Comparison of ENCODE assay signal across 21 mouse cellular contexts in genomic region chr1:19973981-19974380, GRCm38 (mm10).
DNase-seq lines count a peak whose midpoint lies in the region; ATAC-seq lines count a peak whose summit lies in the region.
"Had no signal": no experiment of that assay in that cellular context is flagged by ENCODE, and none has a peak within 500 bp of the region (broad histone marks: within the 10 kb centered on the region; RNA-seq: fewer than 3 reads in every experiment).

No protein-coding gene starts in this region.

- H3K36me3 ChIP-seq in embryonic facial prominence, embryonic 14.5 days (ENCODE audit: control insufficient read depth, insufficient read depth, low read length): no peaks in the 10 kb centered on the region
- H3K36me3 ChIP-seq in embryonic facial prominence, embryonic 10.5 days (replicated peaks): no peaks in the 10 kb centered on the region
- H3K36me3 ChIP-seq in hindbrain, embryonic 16.5 days (ENCODE audit: control insufficient read depth, insufficient read depth, low read length): no peaks in the 10 kb centered on the region
- H3K36me3 ChIP-seq: limb, embryonic 15.5 days; liver, embryonic 15.5 days; midbrain, embryonic 13.5 days had no signal

- no peak overlapping the region for H3K4me2 ChIP-seq in embryonic facial prominence, embryonic 14.5 days (ENCODE audit: low read depth, low read length)
- no peak overlapping the region for H3K4me2 ChIP-seq in hindbrain, embryonic 16.5 days (ENCODE audit: low read length)
- H3K4me2 ChIP-seq: forebrain, embryonic 13.5 days; hindbrain, embryonic 14.5 days; limb, embryonic 15.5 days; liver, embryonic 15.5 days; midbrain, embryonic 13.5 days had no signal

- peak; percentile 17 for DNase-seq in embryonic facial prominence, embryonic 14.5 days (ENCODE audit: low spot score)
- DNase-seq in embryonic facial prominence, embryonic 10.5 days (ENCODE audit: low spot score): no peak
- DNase-seq in 3134 (ENCODE audit: extremely low read depth, insufficient read length, low spot score) (peak; percentile 50), ZHBTc4 (ENCODE audit: low read depth, low spot score) (peak; percentile 36)
- peak; percentile 77 for DNase-seq in mesoderm, embryonic 11.5 days (ENCODE audit: low read depth, low spot score)
- DNase-seq in adrenal gland, postnatal 4 days (ENCODE audit: low spot score in 2 of 2): no peak
- DNase-seq in layer of hippocampus, adult 11-12 months (ENCODE audit: low spot score): no peak
- DNase-seq: adrenal gland, postnatal 10 days; gastrocnemius, postnatal 25 days; heart, adult 2 months; heart, postnatal 36 days; layer of hippocampus, adult 9-11 months had no signal

- no peak for ATAC-seq in embryonic facial prominence, embryonic 14.5 days (ENCODE audit: low read depth)
- ATAC-seq in hindbrain, embryonic 16.5 days: no peak
- ATAC-seq: intestine, embryonic 16.5 days; lung, postnatal 0 days had no signal

- no peaks in the 10 kb centered on the region for H3K27me3 ChIP-seq in embryonic facial prominence, embryonic 14.5 days (replicated peaks; ENCODE audit: control insufficient read depth, insufficient read depth, low read length)
- H3K27me3 ChIP-seq in embryonic facial prominence, embryonic 10.5 days (replicated peaks; ENCODE audit: low read depth, poor library complexity, severe bottlenecking): peaks cover 18% of the 10 kb centered on the region; the same call in 1 of the 2 replicates
- H3K27me3 ChIP-seq in hindbrain, embryonic 16.5 days (replicated peaks; ENCODE audit: control insufficient read depth, insufficient read depth, low read length): no peaks in the 10 kb centered on the region
- H3K27me3 ChIP-seq: limb, embryonic 15.5 days; liver, embryonic 15.5 days had no signal

- no peak overlapping the region for H3K4me3 ChIP-seq in embryonic facial prominence, embryonic 14.5 days (ENCODE audit: low read depth, low read length)
- no peak overlapping the region for H3K4me3 ChIP-seq in embryonic facial prominence, embryonic 10.5 days
- H3K4me3 ChIP-seq in hindbrain, embryonic 16.5 days (ENCODE audit: low read length): no peak overlapping the region
- H3K4me3 ChIP-seq: erythroblast, embryonic 14.5 days; forebrain, embryonic 13.5 days; heart, adult 2 months; limb, embryonic 15.5 days; liver, embryonic 15.5 days; midbrain, embryonic 13.5 days had no signal

- no peaks in the 10 kb centered on the region for H3K9me3 ChIP-seq in embryonic facial prominence, embryonic 14.5 days (ENCODE audit: control insufficient read depth, low read length)
- no peaks in the 10 kb centered on the region for H3K9me3 ChIP-seq in embryonic facial prominence, embryonic 10.5 days
- no peaks in the 10 kb centered on the region for H3K9me3 ChIP-seq in hindbrain, embryonic 16.5 days (ENCODE audit: control insufficient read depth, low read length)
- H3K9me3 ChIP-seq: forebrain, embryonic 13.5 days; limb, embryonic 15.5 days; liver, embryonic 15.5 days; midbrain, embryonic 13.5 days had no signal

- H3K27ac ChIP-seq in embryonic facial prominence, embryonic 14.5 days (replicated peaks; ENCODE audit: low read depth, low read length): no peak overlapping the region
- no peak overlapping the region for H3K27ac ChIP-seq in embryonic facial prominence, embryonic 10.5 days (replicated peaks)
- no peak overlapping the region for H3K27ac ChIP-seq in hindbrain, embryonic 16.5 days (ENCODE audit: low read depth, low read length)
- H3K27ac ChIP-seq: forebrain, embryonic 13.5 days; heart, adult 2 months; hindbrain, embryonic 14.5 days; limb, embryonic 15.5 days; liver, embryonic 15.5 days; midbrain, embryonic 13.5 days had no signal

- no peaks in the 10 kb centered on the region; the same call in 1 of the 2 replicates for H3K4me1 ChIP-seq in embryonic facial prominence, embryonic 14.5 days (ENCODE audit: control insufficient read depth, insufficient read depth, low read length)
- H3K4me1 ChIP-seq in embryonic facial prominence, embryonic 10.5 days: peaks cover under 1% of the 10 kb centered on the region; the same call in 1 of the 2 replicates
- no peaks in the 10 kb centered on the region for H3K4me1 ChIP-seq in hindbrain, embryonic 16.5 days (ENCODE audit: control insufficient read depth, insufficient read depth, low read depth, low read length)
- H3K4me1 ChIP-seq: forebrain, embryonic 13.5 days; liver, embryonic 15.5 days had no signal

- H3K9ac ChIP-seq in embryonic facial prominence, embryonic 14.5 days (ENCODE audit: low read depth, low read length): no peak overlapping the region
- H3K9ac ChIP-seq in hindbrain, embryonic 16.5 days (ENCODE audit: low read depth, low read length): no peak overlapping the region
- H3K9ac ChIP-seq: forebrain, embryonic 13.5 days; hindbrain, embryonic 14.5 days; limb, embryonic 15.5 days; liver, embryonic 15.5 days; midbrain, embryonic 13.5 days had no signal

- 56% methylated on average over 2 of the region's 2 CpGs for WGBS in embryonic facial prominence, embryonic 14.5 days
- 72% methylated on average over 2 of the region's 2 CpGs for WGBS in embryonic facial prominence, embryonic 10.5 days
- 52% methylated on average over 2 of the region's 2 CpGs for WGBS in hindbrain, embryonic 16.5 days

Comparison
In these comparisons a context has a peak if more than half of its experiments do, and no peak if none do; other contexts are left out.
1. DNase-seq: peak in embryonic facial prominence, embryonic 14.5 days (single experiment), 3134 (single experiment), ZHBTc4 (single experiment) and mesoderm, embryonic 11.5 days (single experiment); none in embryonic facial prominence, embryonic 10.5 days (single experiment), adrenal gland, postnatal 4 days (0 of 2) and layer of hippocampus, adult 11-12 months (single experiment).